Mouse (Mus musculus) G1E (cell line): ENCODE data around the gene Ercc6l2.

ENCODE experiments used
- CTCF ChIP-seq: IDR thresholded peaks from 2 replicates; pipeline ENCODE4 v1.5.1; 2012; ENCODE audit warnings: low read depth, low read length, inconsistent platforms, mixed read lengths
- POLR2AphosphoS5 ChIP-seq: IDR thresholded peaks from 2 replicates; pipeline ENCODE4 v1.6.1; 2012; ENCODE audit warnings: low read depth, low read length, inconsistent platforms; ENCODE audit not compliant: insufficient replicate concordance

DNA sequence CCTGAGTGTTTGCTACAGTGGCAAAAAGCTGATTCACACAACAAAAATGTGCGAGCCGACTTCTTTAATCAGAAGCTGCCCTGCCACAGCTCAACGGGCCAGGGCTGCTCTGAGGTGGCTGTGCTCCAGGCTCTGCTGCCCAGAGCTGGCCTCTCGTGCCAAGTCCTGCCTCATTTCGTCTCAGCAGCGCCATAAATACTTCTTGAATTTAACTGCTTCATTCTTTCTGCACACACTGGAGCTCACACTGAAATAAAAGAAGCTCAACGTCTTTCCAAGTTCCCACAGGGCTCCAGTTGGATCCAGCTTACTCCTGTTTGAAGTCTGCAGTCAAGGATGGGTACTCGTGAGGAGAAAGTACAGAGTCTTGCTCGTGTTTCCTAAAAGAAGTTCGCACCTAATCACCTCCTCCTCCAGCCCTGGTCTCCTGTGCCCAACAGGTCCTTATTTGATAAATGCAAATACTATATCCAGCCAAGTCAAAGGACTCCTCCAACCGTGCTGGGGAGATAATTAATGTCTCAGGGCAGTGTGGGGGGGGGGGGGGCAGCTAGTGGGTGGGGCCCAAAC lies 102.2 kb downstream of the Ercc6l2 start:
- TF ChIP-seq CTCF (no peak), POLR2AphosphoS5 (no peak)
